Mouse (Mus musculus): ENCODE data around the gene St6gal2. TPM values are rescaled to one million over a fixed set of nuclear protein-coding genes. Genes with fewer than 3 reads are reported as not detected.

Gene St6gal2
- total RNA-seq (2021): 10 to 100 TPM; 13.8 to 15.8 TPM
- long read RNA-seq, experiment 1, full-length matches to known transcripts: 3 of 5 reads
- long read RNA-seq, experiment 1, partial matches to known transcripts: 0 of 5 reads
- long read RNA-seq, experiment 1, other reads (novel, unspliced or antisense): 2 of 5 reads
- long read RNA-seq, experiment 2, full-length matches to known transcripts: 5 of 10 reads
- long read RNA-seq, experiment 2, partial matches to known transcripts: 1 of 10 reads
- long read RNA-seq, experiment 2, other reads (novel, unspliced or antisense): 4 of 10 reads

GRCm38 (mm10) chr17:55445250-55446184 is at the start of gene St6gal2:
TSS of gene St6gal2 (plus strand) at chr17:55445382.
- peak; percentile 24; the same call in 1 of the 2 replicates for TF ChIP-seq CTCF (conservative IDR thresholded peaks at IDR 0.05)
- Histone ChIP-seq H3K27ac (peak within 1 kb of the TSS; percentile 96), H3K4me3 (peak within 1 kb of the TSS; percentile 89)
- DNase-seq (ENCODE audit: low spot score in 2 of 2): peak; percentile 56 to 66

GRCm38 (mm10) chr17:55406043-55406442 is 39.1 kb upstream of the St6gal2 start:
- no peak overlapping the region for H3K4me3 ChIP-seq
- peak in 1 of 2 experiments; percentile 23 for DNase-seq (ENCODE audit: low spot score in 2 of 2)
- no peak for TF ChIP-seq CTCF (conservative IDR thresholded peaks at IDR 0.05)
- peak overlapping the region; percentile 53; the same call in 1 of the 2 replicates for H3K27ac ChIP-seq

- no peak for DNase-seq (ENCODE audit: low spot score in 2 of 2)
- no peak overlapping the region for H3K4me3 ChIP-seq
- no peak overlapping the region for H3K27ac ChIP-seq
- no peak for TF ChIP-seq CTCF (conservative IDR thresholded peaks at IDR 0.05)
Observed at GRCm38 (mm10) chr17:55416519-55416918, 28.7 kb upstream of the St6gal2 start.

DNA sequence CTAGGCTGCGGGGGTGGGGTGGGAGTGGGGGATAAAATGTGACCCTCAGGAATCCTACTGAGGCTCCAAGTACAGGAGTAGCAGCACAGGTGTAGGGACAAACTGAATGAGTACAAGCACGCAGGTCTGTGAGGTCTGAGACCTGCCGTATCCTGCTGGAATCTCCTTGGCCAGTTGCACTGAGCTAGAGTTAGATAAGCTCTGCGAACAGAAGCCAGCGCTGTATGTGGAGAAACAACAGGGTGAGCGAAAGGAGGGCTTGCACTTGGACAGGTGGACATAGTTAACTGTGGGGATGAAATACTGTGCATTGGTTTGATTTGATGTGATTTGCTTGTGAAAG is 974 bp downstream of the St6gal2 start:
- no peak for DNase-seq (ENCODE audit: low spot score in 2 of 2)
- TF ChIP-seq CTCF (conservative IDR thresholded peaks at IDR 0.05): no peak
- Histone ChIP-seq H3K4me3 (peak overlapping the region; percentile 89), H3K27ac (peak overlapping the region; percentile 96)

DNA sequence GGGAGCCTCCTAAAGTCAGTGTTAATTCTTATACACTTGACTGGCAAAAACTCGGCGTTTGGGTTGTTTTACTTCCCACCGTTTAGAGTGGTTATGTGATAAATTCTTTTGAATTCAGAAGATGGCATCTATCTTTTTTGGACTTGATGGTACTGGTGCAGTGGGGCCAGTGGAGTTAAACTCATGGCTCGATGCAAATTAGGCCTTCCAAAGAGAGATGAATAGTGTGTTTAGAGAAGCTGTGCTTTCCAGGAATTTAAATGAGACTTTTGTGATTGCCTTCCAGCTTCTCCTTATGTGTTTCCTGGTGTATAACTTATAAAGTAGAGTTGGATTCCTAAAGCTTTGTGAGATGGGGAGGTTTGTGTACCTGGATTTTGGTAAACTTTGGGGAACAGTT is 1.5 kb downstream of the St6gal2 start:
- TF ChIP-seq CTCF (conservative IDR thresholded peaks at IDR 0.05): no peak
- Histone ChIP-seq H3K4me3 (peak overlapping the region; percentile 89), H3K27ac (no peak overlapping the region)
- no peak for DNase-seq (ENCODE audit: low spot score in 2 of 2)

DNA sequence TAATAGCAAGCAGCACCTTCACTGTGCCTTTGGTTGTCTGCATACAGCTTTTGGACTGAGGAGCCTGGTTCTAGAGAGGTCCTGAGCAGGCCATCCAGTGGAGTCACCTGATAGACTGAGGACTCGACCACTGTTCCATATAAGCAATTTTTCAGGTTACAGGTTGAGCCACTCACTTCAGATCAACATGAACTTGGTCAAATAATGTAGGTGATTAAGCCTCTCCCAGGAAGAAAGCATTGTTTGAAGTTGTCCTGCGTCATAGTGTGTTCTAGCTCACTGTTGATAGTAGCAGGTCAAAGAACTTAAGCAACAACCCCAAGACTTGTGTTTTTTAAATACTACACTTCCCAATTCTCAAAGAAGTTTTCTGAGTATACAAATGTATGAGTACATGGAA is 5.8 kb downstream of the St6gal2 start:
- DNase-seq (ENCODE audit: low spot score in 2 of 2): no peak
- TF ChIP-seq CTCF (conservative IDR thresholded peaks at IDR 0.05): no peak
- Histone ChIP-seq H3K27ac (no peak overlapping the region), H3K4me3 (no peak overlapping the region)

GRCm38 (mm10) chr17:55454487-55454886 is 9.3 kb downstream of the St6gal2 start:
- Histone ChIP-seq H3K27ac (no peak overlapping the region), H3K4me3 (no peak overlapping the region)
- TF ChIP-seq CTCF (conservative IDR thresholded peaks at IDR 0.05): no peak
- DNase-seq (ENCODE audit: low spot score in 2 of 2): no peak

- Histone ChIP-seq H3K4me3 (no peak overlapping the region), H3K27ac (no peak overlapping the region)
- no peak for DNase-seq (ENCODE audit: low spot score in 2 of 2)
- no peak for TF ChIP-seq CTCF (conservative IDR thresholded peaks at IDR 0.05)
Observed at GRCm38 (mm10) chr17:55460187-55460586, 15.0 kb downstream of the St6gal2 start.

- H3K27ac ChIP-seq: no peak overlapping the region
- H3K4me3 ChIP-seq: no peak overlapping the region
- no peak for TF ChIP-seq CTCF (conservative IDR thresholded peaks at IDR 0.05)
- no peak for DNase-seq (ENCODE audit: low spot score in 2 of 2)
Observed at GRCm38 (mm10) chr17:55467579-55467978, 22.4 kb downstream of the St6gal2 start.

- no peak for DNase-seq (ENCODE audit: low spot score in 2 of 2)
- no peak for TF ChIP-seq CTCF (conservative IDR thresholded peaks at IDR 0.05)
- no peak overlapping the region for H3K4me3 ChIP-seq
- no peak overlapping the region for H3K27ac ChIP-seq
Observed at GRCm38 (mm10) chr17:55468963-55469362, 23.8 kb downstream of the St6gal2 start.

DNA sequence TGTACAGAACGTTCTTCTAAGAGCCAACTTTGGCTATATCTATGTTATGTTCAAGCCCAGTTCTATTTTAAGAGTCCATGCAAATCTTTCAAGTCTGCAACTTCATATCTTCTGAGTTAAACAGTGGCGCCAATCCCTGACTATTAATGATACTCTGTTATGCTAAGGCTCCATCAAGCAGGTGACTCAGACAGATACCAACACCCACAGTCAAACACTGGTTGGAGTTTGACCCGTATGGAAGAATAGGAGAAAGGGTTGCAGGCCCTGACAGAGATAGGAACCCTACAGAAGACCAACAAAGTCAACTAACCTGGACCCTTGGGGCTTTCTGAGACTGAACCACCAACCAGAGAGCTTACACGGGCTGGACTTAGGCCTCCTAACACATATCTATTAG is 30.8 kb downstream of the St6gal2 start:
- no peak for DNase-seq (ENCODE audit: low spot score in 2 of 2)
- H3K27ac ChIP-seq: no peak overlapping the region
- no peak for TF ChIP-seq CTCF (conservative IDR thresholded peaks at IDR 0.05)

GRCm38 (mm10) chr17:55477361-55477760 is 32.2 kb downstream of the St6gal2 start:
- TF ChIP-seq CTCF (conservative IDR thresholded peaks at IDR 0.05): peak; percentile 81
- no peak overlapping the region for H3K27ac ChIP-seq
- DNase-seq (ENCODE audit: low spot score in 2 of 2): no peak
- no peak overlapping the region for H3K4me3 ChIP-seq

More for the DNA sequence above, 30.8 kb downstream of the St6gal2 start:
- no peak overlapping the region for H3K4me3 ChIP-seq

- H3K27ac ChIP-seq: no peak overlapping the region
- DNase-seq (ENCODE audit: low spot score in 2 of 2): no peak
- no peak for TF ChIP-seq CTCF (conservative IDR thresholded peaks at IDR 0.05)
Observed at GRCm38 (mm10) chr17:55479367-55479766, 34.2 kb downstream of the St6gal2 start.

More at GRCm38 (mm10) chr17:55479367-55479766, 34.2 kb downstream of the St6gal2 start:
- no peak overlapping the region for H3K4me3 ChIP-seq
